Mouse (Mus musculus) limb, embryonic 12.5 days (tissue): ENCODE results near the gene S100a8. TPM values are rescaled to one million over a fixed set of nuclear protein-coding genes. Genes with fewer than 3 reads are reported as not detected.

ENCODE experiments used
- ATAC-seq: fragments of 200-750 bp; cut with Nextera tagmentation; 2 replicates; pipeline ENCODE4 v1.8.0; 2017; ENCODE audit warnings: low read depth, moderate TSS enrichment; ENCODE audit not compliant: insufficient number of reproducible peaks, insufficient read depth, low FRiP score, low TSS enrichment
- H3K27ac ChIP-seq: fragments of 300-500 bp; sonication (generic); 2 replicates; pipeline ENCODE4 v1.5.1; 2016; ENCODE audit warnings: mild to moderate bottlenecking, moderate library complexity
- H3K27me3 ChIP-seq: fragments of 300-500 bp; sonication (generic); 2 replicates; pipeline ENCODE4 v1.6.1; 2016; ENCODE audit warnings: mild to moderate bottlenecking, moderate library complexity
- H3K36me3 ChIP-seq: fragments of 300-500 bp; sonication (generic); 2 replicates; pipeline ENCODE4 v1.6.1; 2016; ENCODE audit warnings: mild to moderate bottlenecking, moderate library complexity
- H3K4me1 ChIP-seq: fragments of 300-500 bp; sonication (generic); replicated peaks from 2 replicates; pipeline ENCODE4 v1.6.1; 2016
- H3K4me2 ChIP-seq: fragments of 300-500 bp; sonication (generic); 2 replicates; pipeline ENCODE4 v1.6.1; 2016; ENCODE audit warnings: mild to moderate bottlenecking, moderate library complexity
- H3K4me3 ChIP-seq: fragments of 300-500 bp; sonication (generic); replicated peaks from 2 replicates; pipeline ENCODE4 v1.5.1; 2016; ENCODE audit warnings: mild to moderate bottlenecking
- H3K9ac ChIP-seq: fragments of 300-500 bp; sonication (generic); replicated peaks from 2 replicates; pipeline ENCODE4 v1.6.1; 2016; ENCODE audit warnings: mild to moderate bottlenecking, moderate library complexity
- H3K9me3 ChIP-seq: fragments of 300-500 bp; sonication (generic); 2 replicates; pipeline ENCODE4 v1.6.1; 2016; ENCODE audit warnings: mild to moderate bottlenecking, moderate library complexity
- WGBS: fragments of 180-500 bp; shearing (Covaris S2); methylation state at CpG from one replicate; pipeline ENCODE4 v1.1.7; 2016; 5-methylcytosine and 5-hydroxymethylcytosine counted together
- polyA plus RNA-seq: library from polyadenylated mRNA; unstranded; fragments of >200 nt; fragmentation: Nextera tagmentation; extraction: Ambion mirVana; gene quantifications from 2 replicates; pipeline ENCODE4 v1.2.1, GENCODE M21; 2016

S100a8 gene
- 7.1 and 7.3 TPM in 2 replicates for polyA plus RNA-seq

DNA sequence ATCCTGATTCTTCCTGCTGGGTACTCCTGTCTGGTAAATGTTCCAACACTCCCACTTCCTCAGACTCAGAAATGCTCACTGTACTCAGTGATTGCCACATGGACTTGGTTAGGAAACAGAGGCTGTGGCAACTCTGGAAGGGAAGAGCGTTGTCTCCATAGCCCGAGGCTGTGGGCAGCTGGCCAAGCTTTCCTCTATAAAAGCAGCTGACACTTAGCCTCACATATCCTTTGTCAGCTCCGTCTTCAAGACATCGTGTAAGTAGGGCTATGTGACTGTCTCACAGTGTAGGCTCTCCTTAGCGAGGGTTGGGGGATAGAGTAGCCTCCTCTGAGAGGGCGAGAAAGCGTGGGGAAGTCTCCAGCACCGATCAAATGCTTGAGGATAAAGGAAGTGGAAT lies at the start of gene S100a8:
Gene S100a8 (plus strand): TSS at position 133 of the 400 bp plus-strand sequence.
- Histone ChIP-seq H3K27me3 (no peaks in the 10 kb centered on the region), H3K9ac (no peak within 1 kb of the TSS), H3K36me3 (no peaks in the 10 kb centered on the region), H3K4me3 (no peak within 1 kb of the TSS), H3K9me3 (no peaks in the 10 kb centered on the region), H3K4me2 (no peak within 1 kb of the TSS), H3K4me1 (no peaks in the 10 kb centered on the region), H3K27ac (no peak within 1 kb of the TSS)
- WGBS, result 62% methylated on average over 8 of the region's 8 CpGs
- ATAC-seq, result no peak

DNA sequence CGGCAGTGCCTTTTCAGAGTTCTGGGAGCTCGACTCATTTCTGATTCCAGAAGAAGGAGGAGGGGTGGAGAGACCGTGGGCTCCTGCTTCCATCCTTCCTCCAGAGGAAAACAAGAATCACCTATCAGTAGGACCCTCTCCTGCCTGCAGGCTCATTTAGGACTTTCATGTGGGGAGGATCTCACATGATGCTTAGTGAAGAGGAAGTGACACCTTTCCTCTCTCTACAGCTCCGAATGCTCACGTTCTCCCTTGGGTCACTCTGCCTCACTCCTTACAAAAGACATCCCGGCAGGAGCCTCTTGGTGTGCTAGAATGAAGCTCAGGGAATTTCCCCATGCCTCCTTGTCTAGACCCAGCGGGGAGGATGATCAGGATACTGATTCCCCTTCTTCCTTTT lies 47.2 kb upstream of the S100a8 start:
- Histone ChIP-seq H3K4me1 (peaks cover 11% of the 10 kb centered on the region), H3K27me3 (no peaks in the 10 kb centered on the region), H3K9me3 (0 out of 2 replicates have a peak, but pooled peaks cover 2% of the 10 kb centered on the region), H3K36me3 (no peaks in the 10 kb centered on the region), H3K9ac (no peak overlapping the region), H3K4me2 (no peak overlapping the region), H3K4me3 (no peak overlapping the region), H3K27ac (no peak overlapping the region)
- WGBS, result 55% methylated on average over 7 of the region's 7 CpGs
- no peak for ATAC-seq

GRCm38 (mm10) chr3:90623435-90624071 lies 45.2 kb upstream of the S100a8 start:
- ATAC-seq, result 0 out of 2 replicates have a peak, but pooled peaks have one; percentile 37
- 6% methylated on average over 2 of the region's 2 CpGs for WGBS
- peak overlapping the region; percentile 3; the same call in 1 of the 2 replicates for H3K27ac ChIP-seq
- no peak overlapping the region for H3K4me3 ChIP-seq
- H3K36me3 ChIP-seq, result no peaks in the 10 kb centered on the region
- H3K9ac ChIP-seq, result no peak overlapping the region
- no peak overlapping the region for H3K4me2 ChIP-seq
- H3K27me3 ChIP-seq, result no peaks in the 10 kb centered on the region
- no peaks in the 10 kb centered on the region for H3K9me3 ChIP-seq
- H3K4me1 ChIP-seq, result peaks cover 11% of the 10 kb centered on the region

GRCm38 (mm10) chr3:90625496-90625895 lies 43.3 kb upstream of the S100a8 start:
- H3K9ac ChIP-seq, result no peak overlapping the region; the same call in 1 of the 2 replicates
- H3K4me3 ChIP-seq, result no peak overlapping the region
- no peaks in the 10 kb centered on the region for H3K27me3 ChIP-seq
- no peak for ATAC-seq
- no peak overlapping the region for H3K27ac ChIP-seq
- no peaks in the 10 kb centered on the region for H3K36me3 ChIP-seq
- peaks cover 11% of the 10 kb centered on the region for H3K4me1 ChIP-seq
- no peak overlapping the region for H3K4me2 ChIP-seq
- no peaks in the 10 kb centered on the region for H3K9me3 ChIP-seq
- 75% methylated on average over 5 of the region's 5 CpGs for WGBS

DNA sequence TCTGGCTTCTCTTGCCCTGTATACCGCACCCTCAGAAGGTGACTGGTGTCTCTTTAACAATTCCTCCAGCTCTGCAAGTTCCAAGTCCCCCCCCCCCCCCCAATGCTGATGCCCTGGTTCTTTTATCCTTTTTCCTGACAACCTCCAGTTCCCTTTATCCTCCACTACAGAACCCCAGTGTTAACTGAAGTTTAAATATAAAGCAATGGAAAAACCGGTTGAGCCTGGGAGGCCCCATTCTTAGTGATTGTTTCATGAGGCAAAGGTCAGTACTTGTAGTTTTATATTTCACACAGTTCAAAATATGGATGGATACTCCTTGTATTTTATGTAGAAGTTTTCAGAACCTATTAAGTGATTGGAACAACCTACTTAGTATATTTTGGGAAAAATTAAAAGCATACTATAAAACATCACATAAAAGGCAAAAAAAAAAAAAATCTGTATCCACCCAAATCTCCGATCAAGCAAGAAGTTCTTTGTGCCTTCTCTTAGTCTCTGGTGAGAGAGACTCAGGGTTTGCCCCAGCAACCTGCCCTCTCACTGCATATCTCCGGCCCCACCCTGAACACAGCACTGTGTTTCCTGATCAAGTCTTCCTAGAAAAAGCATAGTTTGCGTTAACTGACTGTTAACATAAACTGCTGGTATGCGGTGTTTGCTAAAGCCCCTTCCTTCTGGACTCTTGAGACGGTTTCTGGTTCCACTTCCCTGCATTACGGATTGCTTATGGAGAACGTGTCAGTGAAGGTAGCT lies 42.3 kb upstream of the S100a8 start:
- no peak overlapping the region for H3K4me2 ChIP-seq
- H3K4me1 ChIP-seq, result peaks cover 11% of the 10 kb centered on the region
- no peak overlapping the region for H3K27ac ChIP-seq
- no peak for ATAC-seq
- no peaks in the 10 kb centered on the region for H3K9me3 ChIP-seq
- H3K4me3 ChIP-seq, result no peak overlapping the region
- H3K27me3 ChIP-seq, result no peaks in the 10 kb centered on the region
- H3K36me3 ChIP-seq, result no peaks in the 10 kb centered on the region
- 82% methylated on average over 9 of the region's 9 CpGs for WGBS
- no peak overlapping the region for H3K9ac ChIP-seq

GRCm38 (mm10) chr3:90627366-90627765 lies 41.4 kb upstream of the S100a8 start:
- Histone ChIP-seq H3K4me1 (peaks cover 11% of the 10 kb centered on the region), H3K27me3 (no peaks in the 10 kb centered on the region), H3K9ac (no peak overlapping the region), H3K9me3 (no peaks in the 10 kb centered on the region), H3K4me2 (no peak overlapping the region), H3K27ac (no peak overlapping the region), H3K4me3 (no peak overlapping the region), H3K36me3 (no peaks in the 10 kb centered on the region)
- 90% methylated on average over 5 of the region's 5 CpGs for WGBS
- ATAC-seq, result no peak

DNA sequence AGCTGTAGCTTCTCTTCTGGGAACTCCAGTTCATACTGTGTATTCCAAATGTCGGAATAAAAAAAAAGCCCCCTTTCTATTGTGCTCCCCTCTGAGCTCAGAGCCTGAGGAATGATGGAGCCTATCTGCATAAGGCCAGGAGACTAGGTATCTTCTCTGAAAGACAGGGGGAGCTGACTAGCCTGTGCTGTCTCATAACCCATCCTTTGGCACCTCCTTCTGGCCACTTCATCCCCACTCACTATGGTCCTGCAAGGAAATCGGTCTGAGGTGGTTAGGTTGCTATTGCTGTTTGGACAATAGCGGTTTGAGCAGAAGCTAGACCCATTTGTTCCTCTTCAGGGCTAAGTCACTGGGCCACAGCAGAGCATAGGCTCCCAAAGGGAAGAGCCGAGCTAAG lies 41.0 kb upstream of the S100a8 start:
- Histone ChIP-seq H3K4me3 (no peak overlapping the region), H3K36me3 (no peaks in the 10 kb centered on the region), H3K4me1 (peaks cover 11% of the 10 kb centered on the region), H3K4me2 (no peak overlapping the region), H3K27me3 (no peaks in the 10 kb centered on the region), H3K9ac (no peak overlapping the region), H3K9me3 (no peaks in the 10 kb centered on the region), H3K27ac (no peak overlapping the region)
- ATAC-seq, result no peak
- WGBS, result 58% methylated on average over 4 of the region's 4 CpGs

DNA sequence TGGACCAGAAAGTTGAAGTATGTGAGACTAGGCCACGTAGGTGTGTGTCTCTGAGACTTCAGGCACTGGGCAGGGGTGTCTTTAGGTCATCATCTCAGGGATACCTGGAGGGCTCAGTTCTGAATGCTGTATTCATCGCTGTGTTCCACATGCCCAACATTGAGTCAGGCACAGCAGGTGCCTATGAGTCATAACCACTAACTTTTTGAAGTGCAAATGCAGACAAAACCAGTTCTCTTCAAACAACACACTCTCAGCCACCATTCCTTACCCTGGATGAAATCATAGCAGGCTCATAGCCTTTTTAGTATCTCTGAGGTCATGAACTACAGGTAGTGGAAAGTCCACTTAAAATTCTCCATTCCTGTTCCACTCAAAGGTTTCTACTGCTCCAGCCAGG lies 39.5 kb upstream of the S100a8 start:
- no peaks in the 10 kb centered on the region for H3K9me3 ChIP-seq
- H3K9ac ChIP-seq, result no peak overlapping the region
- no peak overlapping the region for H3K27ac ChIP-seq
- no peaks in the 10 kb centered on the region for H3K27me3 ChIP-seq
- H3K36me3 ChIP-seq, result no peaks in the 10 kb centered on the region
- ATAC-seq, result no peak
- H3K4me1 ChIP-seq, result no peaks in the 10 kb centered on the region
- WGBS, result 68% methylated on average over 2 of the region's 2 CpGs
- no peak overlapping the region for H3K4me2 ChIP-seq
- no peak overlapping the region for H3K4me3 ChIP-seq

GRCm38 (mm10) chr3:90631984-90632383 lies 36.8 kb upstream of the S100a8 start:
- Histone ChIP-seq H3K4me3 (no peak overlapping the region), H3K36me3 (no peaks in the 10 kb centered on the region), H3K27ac (no peak overlapping the region), H3K4me2 (no peak overlapping the region), H3K4me1 (no peaks in the 10 kb centered on the region), H3K9ac (no peak overlapping the region), H3K9me3 (no peaks in the 10 kb centered on the region), H3K27me3 (peaks cover 2% of the 10 kb centered on the region; the same call in 1 of the 2 replicates)
- no peak for ATAC-seq
- 78% methylated on average over 2 of the region's 2 CpGs for WGBS

DNA sequence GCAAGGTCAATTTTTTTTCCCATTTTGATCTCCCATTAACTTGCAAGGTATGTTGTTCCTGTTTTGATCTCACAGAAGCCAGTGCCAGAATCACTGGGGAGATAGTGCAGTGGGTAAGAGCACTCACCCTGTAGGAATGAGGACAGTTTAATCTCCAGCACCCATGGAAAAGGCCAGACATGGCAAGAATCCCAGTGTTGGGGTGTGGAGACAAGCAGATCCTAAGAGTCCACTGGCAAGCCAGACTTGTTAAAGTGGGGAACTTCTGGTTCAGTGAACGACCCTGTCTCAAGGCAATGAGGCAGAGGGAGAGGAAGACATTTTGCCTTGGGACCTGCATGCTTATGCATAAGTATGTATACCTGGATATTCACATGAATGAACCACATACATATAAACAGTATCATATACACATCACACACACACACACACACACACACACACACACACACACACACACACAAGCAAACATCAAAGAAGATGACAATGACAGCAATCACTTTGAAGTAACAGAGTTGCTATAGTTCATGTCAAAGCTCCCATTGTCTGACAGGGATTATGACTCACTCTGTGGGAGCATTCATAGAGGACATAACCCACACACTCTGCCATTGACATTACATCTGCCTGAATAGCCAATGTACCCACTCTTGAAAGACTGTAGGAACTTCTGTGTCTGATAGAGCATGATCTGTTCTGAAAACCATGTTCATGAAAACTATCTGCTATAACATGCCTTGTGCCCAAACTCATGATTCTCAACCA lies 30.1 kb upstream of the S100a8 start:
- H3K9me3 ChIP-seq, result no peaks in the 10 kb centered on the region
- no peak overlapping the region for H3K4me2 ChIP-seq
- 53% methylated on average over 1 of the region's 1 CpGs for WGBS
- no peaks in the 10 kb centered on the region for H3K4me1 ChIP-seq
- no peak overlapping the region for H3K27ac ChIP-seq
- H3K27me3 ChIP-seq, result peaks cover 2% of the 10 kb centered on the region; the same call in 1 of the 2 replicates
- ATAC-seq, result no peak
- H3K4me3 ChIP-seq, result no peak overlapping the region
- no peak overlapping the region for H3K9ac ChIP-seq
- H3K36me3 ChIP-seq, result no peaks in the 10 kb centered on the region

DNA sequence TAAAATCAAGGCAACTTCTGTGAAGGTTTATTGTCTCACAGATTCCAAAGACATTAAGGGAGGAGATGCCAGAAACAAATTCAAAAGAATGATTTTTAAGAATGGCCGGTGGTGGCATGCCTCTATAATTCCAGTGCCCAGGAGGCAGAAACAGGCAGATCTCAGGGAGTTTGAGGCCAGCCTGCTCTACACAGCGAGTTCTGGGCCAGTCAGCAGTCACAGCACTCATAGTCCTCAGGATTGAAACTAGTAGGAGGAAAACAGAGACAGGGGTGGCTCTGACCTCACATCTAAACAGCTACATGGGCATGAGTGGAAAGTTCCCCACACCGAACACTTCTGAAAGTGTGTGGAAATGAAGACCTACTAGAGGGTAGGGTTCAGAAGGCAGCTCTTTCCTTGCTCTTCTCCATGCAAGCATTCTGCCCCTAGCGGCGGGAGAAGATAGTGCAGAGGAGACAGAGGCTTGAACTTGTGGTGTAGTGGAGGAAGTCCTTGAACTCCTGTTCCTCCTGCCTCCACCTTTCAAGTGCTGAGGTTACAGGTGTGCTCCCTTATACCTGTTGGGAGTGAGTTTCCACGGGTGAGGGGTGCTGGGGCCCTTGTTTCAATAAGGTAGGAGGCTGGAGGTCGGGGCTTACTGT lies 29.1 kb upstream of the S100a8 start:
- WGBS, result 52% methylated on average over 7 of the region's 7 CpGs
- H3K4me1 ChIP-seq, result no peaks in the 10 kb centered on the region
- no peak overlapping the region for H3K4me2 ChIP-seq
- H3K9ac ChIP-seq, result no peak overlapping the region
- H3K36me3 ChIP-seq, result no peaks in the 10 kb centered on the region
- peaks cover 2% of the 10 kb centered on the region; the same call in 1 of the 2 replicates for H3K27me3 ChIP-seq
- H3K27ac ChIP-seq, result no peak overlapping the region
- no peaks in the 10 kb centered on the region for H3K9me3 ChIP-seq
- no peak overlapping the region for H3K4me3 ChIP-seq
- no peak for ATAC-seq
